ENCODE assay signal across 8 mouse cellular contexts in the genomic region with DNA sequence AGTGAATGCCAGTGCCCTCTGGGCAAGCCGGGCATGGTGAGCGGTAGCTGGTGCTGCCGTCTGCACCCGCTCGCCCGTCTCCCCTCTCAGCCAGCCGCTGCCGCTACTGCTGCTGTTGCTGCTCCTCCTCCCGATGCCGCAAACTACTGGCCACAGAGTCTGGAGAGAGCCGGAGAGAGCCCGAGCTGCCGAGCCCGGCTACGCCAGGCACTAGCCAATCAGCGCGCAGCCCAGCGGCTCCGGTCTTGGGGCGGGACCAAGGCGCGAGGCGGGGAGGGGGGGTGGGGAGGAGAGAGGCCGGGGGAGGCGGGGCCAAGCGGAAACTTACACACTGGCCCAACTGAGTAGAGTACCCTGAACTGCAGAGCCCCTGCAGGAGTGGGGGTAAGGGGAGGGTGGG. TPM values are rescaled to one million over a fixed set of nuclear protein-coding genes. Genes with fewer than 3 reads are reported as not detected.
DNase-seq lines count a peak whose midpoint lies in the region; ATAC-seq and TF ChIP-seq lines count a peak whose summit lies in the region.

Gene Pcdh19, minus strand, starts transcription at position 148 of the 400 bp plus-strand sequence.

- intact Hi-C loops in heart, postnatal 10 days (cut with DNase I) = loop anchor here (5.0 to 10.0 kb wide), 3 partner anchors 87 to 1184 kb away; no protein-coding TSS in a partner anchor

- TF ChIP-seq CTCF in olfactory bulb, adult 2 months (IDR thresholded peaks at IDR 0.05; ENCODE audit: insufficient read depth, low read depth, low read length) = no peak

- peak within 1 kb of the TSS; percentile 50 for H3K27ac ChIP-seq in brown adipose tissue, adult 24 weeks (replicated peaks; ENCODE audit: low read depth, low read length)
- peak within 1 kb of the TSS; percentile 87 for H3K27ac ChIP-seq in forebrain, embryonic 15.5 days (replicated peaks)
- H3K27ac ChIP-seq in olfactory bulb, adult 2 months (ENCODE audit: insufficient read depth, low read depth, low read length) = 0 out of 2 replicates have a peak within 1 kb of the TSS, but pooled peaks have one; percentile 42

- H3K4me2 ChIP-seq in forebrain, embryonic 15.5 days (replicated peaks) = peak within 1 kb of the TSS; percentile 81

- TF ChIP-seq POLR2A in olfactory bulb, adult 2 months (IDR thresholded peaks at IDR 0.05; ENCODE audit: insufficient read depth, low read depth, low read length) = peak; percentile 31; the same call in 1 of the 2 replicates

- DNase-seq in ES-CJ7 (ENCODE audit: low read depth, low spot score) (peak; percentile 67), MN1 (ENCODE audit: low spot score) (no peak)
- DNase-seq in heart, postnatal 10 days = peak; percentile 77 to 82
- DNase-seq in kidney, postnatal 36 days = peak; percentile 76 to 81
- DNase-seq in lung, adult 18-20 months = peak; percentile 64 to 69

- 26% methylated on average over 21 of the region's 26 CpGs for WGBS in forebrain, embryonic 15.5 days
- 20% methylated on average over 26 of the region's 26 CpGs for WGBS in olfactory bulb, adult 2 months

- H3K27me3 ChIP-seq in forebrain, embryonic 15.5 days = no peaks in the 10 kb centered on the region

- ATAC-seq in forebrain, embryonic 15.5 days (replicated peaks) = peak; percentile 90

- H3K4me1 ChIP-seq in brown adipose tissue, adult 24 weeks (ENCODE audit: control insufficient read depth, insufficient read depth, insufficient read length, low read length) = peaks cover 9% of the 10 kb centered on the region
- H3K4me1 ChIP-seq in forebrain, embryonic 15.5 days = peaks cover 19% of the 10 kb centered on the region; the same call in 1 of the 2 replicates
- peaks cover 14% of the 10 kb centered on the region; the same call in 1 of the 2 replicates for H3K4me1 ChIP-seq in olfactory bulb, adult 2 months (ENCODE audit: control insufficient read depth, insufficient read depth, low read length)

- H3K9ac ChIP-seq in forebrain, embryonic 15.5 days (replicated peaks) = peak within 1 kb of the TSS; percentile 59

- no peaks in the 10 kb centered on the region for H3K9me3 ChIP-seq in forebrain, embryonic 15.5 days

- peak within 1 kb of the TSS; percentile 61 for H3K4me3 ChIP-seq in brown adipose tissue, adult 24 weeks (ENCODE audit: insufficient read depth, low read depth, low read length)
- H3K4me3 ChIP-seq in forebrain, embryonic 15.5 days = peak within 1 kb of the TSS; percentile 65
- peak within 1 kb of the TSS; percentile 76 for H3K4me3 ChIP-seq in olfactory bulb, adult 2 months (ENCODE audit: insufficient read depth, low read depth, low read length)

- H3K36me3 ChIP-seq in forebrain, embryonic 15.5 days = no peaks in the 10 kb centered on the region

RNA-seq across cellular contexts. Expression of gene Pcdh19, which starts in this region (rescaled TPM):
- 1.9 and 3.1 TPM in 2 replicates for polyA plus RNA-seq in brown adipose tissue, adult 24 weeks (2012; ENCODE audit: insufficient read depth, insufficient read length, missing spikeins)
- 14.3 and 14.9 TPM in 2 replicates for polyA plus RNA-seq in forebrain, embryonic 15.5 days (2015; fragmentation: Nextera tagmentation; extraction: Ambion mirVana)
- total RNA-seq in heart, postnatal 10 days (2021) = 10 to 100 TPM; 18.9 to 20.0 TPM
- polyA plus RNA-seq in olfactory bulb, adult 2 months (2012; ENCODE audit: insufficient read depth, insufficient read length, low replicate concordance, missing spikeins) = not detected in 2 replicates
